9 mouse cellular contexts compared by ENCODE assay signal in the genomic region with DNA sequence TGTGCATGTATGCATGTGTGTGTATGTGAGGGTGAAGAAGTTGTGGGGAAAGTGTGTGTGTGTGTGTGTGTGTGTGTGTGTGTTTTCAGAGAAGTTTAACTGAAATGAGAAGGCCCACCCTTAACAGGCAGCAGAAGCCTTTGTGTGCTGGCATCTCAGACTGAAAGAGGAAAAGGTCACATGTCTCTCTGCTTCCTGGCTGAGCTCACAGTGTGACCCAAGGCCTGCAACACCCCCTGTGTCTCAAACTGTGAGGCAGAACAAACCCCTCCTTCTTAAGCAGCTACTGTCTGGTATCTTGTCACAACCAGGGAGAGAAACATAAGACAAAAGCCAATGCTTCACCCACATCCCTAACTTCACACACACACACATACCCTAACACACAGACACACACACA. TPM values are rescaled to one million over a fixed set of nuclear protein-coding genes. Genes with fewer than 3 reads are reported as not detected.
DNase-seq lines count a peak whose midpoint lies in the region; ATAC-seq and TF ChIP-seq lines count a peak whose summit lies in the region.
"Had no signal": no experiment of that assay in that cellular context is flagged by ENCODE, and none has a peak within 500 bp of the region (broad histone marks: within the 10 kb centered on the region; RNA-seq: fewer than 3 reads in every experiment).

No protein-coding gene starts in this region.

- H3K9me3 ChIP-seq in embryonic facial prominence, embryonic 10.5 days = no peaks in the 10 kb centered on the region
- no peaks in the 10 kb centered on the region for H3K9me3 ChIP-seq in liver, postnatal 0 days (ENCODE audit: low read length)

- TF ChIP-seq POLR2A in cerebellum, adult 2 months (IDR thresholded peaks at IDR 0.05; ENCODE audit: borderline replicate concordance, insufficient read depth, low read length) = no peak

- TF ChIP-seq EP300 in liver, postnatal 0 days (IDR thresholded peaks at IDR 0.05; ENCODE audit: low read depth) = no peak

- no peak for TF ChIP-seq CTCF in cerebellum, adult 2 months (IDR thresholded peaks at IDR 0.05; ENCODE audit: borderline replicate concordance, insufficient read depth, low read depth, low read length)
- TF ChIP-seq CTCF in liver, postnatal 0 days (IDR thresholded peaks at IDR 0.05; ENCODE audit: low read depth) = no peak

- no peak for DNase-seq in cerebellum, adult 2 months
- no peak for DNase-seq in cerebellum, adult 8-10 months
- DNase-seq in kidney, postnatal 10 days = peak; percentile 31
- DNase-seq in kidney, postnatal 4 days = no peak
- no peak for DNase-seq in embryonic facial prominence, embryonic 10.5 days (ENCODE audit: low spot score)
- no peak for DNase-seq in liver, postnatal 0 days
- DNase-seq in cerebellum, adult 9-11 months = no peak
- DNase-seq in urinary bladder, postnatal 4 days (ENCODE audit: low spot score in 2 of 2) = no peak

- no peak overlapping the region for H3K4me2 ChIP-seq in liver, postnatal 0 days (ENCODE audit: low read depth, low read length)

- H3K27me3 ChIP-seq in cerebellum, adult 2 months (ENCODE audit: control insufficient read depth, insufficient read depth, low read length) = no peaks in the 10 kb centered on the region
- H3K27me3 ChIP-seq in embryonic facial prominence, embryonic 10.5 days (replicated peaks; ENCODE audit: low read depth, poor library complexity, severe bottlenecking) = no peaks in the 10 kb centered on the region
- H3K27me3 ChIP-seq in liver, postnatal 0 days (ENCODE audit: insufficient read depth, low read length) = no peaks in the 10 kb centered on the region

- H3K4me1 ChIP-seq in cerebellum, adult 2 months (ENCODE audit: control insufficient read depth, insufficient read depth, low read length) = no peaks in the 10 kb centered on the region
- peaks cover 50% of the 10 kb centered on the region for H3K4me1 ChIP-seq in embryonic facial prominence, embryonic 10.5 days
- H3K4me1 ChIP-seq in liver, postnatal 0 days (ENCODE audit: insufficient read depth) = peaks cover 8% of the 10 kb centered on the region

- ATAC-seq in liver, postnatal 0 days = peak; percentile 38; the same call in 1 of the 2 replicates
- ATAC-seq: inflammation-experienced regulatory T-cells, adult 6 months had no signal

- no peaks in the 10 kb centered on the region for H3K36me3 ChIP-seq in embryonic facial prominence, embryonic 10.5 days (replicated peaks)
- H3K36me3 ChIP-seq in liver, postnatal 0 days (replicated peaks; ENCODE audit: insufficient read depth, low read length) = no peaks in the 10 kb centered on the region

- no peak overlapping the region for H3K9ac ChIP-seq in liver, postnatal 0 days (replicated peaks)

- H3K4me3 ChIP-seq in cerebellum, adult 2 months (replicated peaks; ENCODE audit: insufficient read depth, low read depth, low read length) = no peak overlapping the region
- H3K4me3 ChIP-seq in embryonic facial prominence, embryonic 10.5 days = no peak overlapping the region
- no peak overlapping the region for H3K4me3 ChIP-seq in liver, postnatal 0 days (ENCODE audit: low read depth, low read length)

- 0 out of 2 replicates have a peak overlapping the region, but pooled peaks have one; percentile 34 for H3K27ac ChIP-seq in cerebellum, adult 2 months (ENCODE audit: insufficient read depth, low read length)
- peak overlapping the region; percentile 78 for H3K27ac ChIP-seq in embryonic facial prominence, embryonic 10.5 days (replicated peaks)
- no peak overlapping the region for H3K27ac ChIP-seq in liver, postnatal 0 days (ENCODE audit: low read depth)

RNA-seq across cellular contexts. Expression of a gene that starts 31.0 kb away (rescaled TPM):
- 13.5 and 14.9 TPM in 2 replicates for polyA plus RNA-seq in cerebellum, adult 2 months (2012; rRNA removed)
- 16.2 and 17.7 TPM in 2 replicates for polyA plus RNA-seq in embryonic facial prominence, embryonic 10.5 days (2016; fragmentation: Nextera tagmentation; extraction: Ambion mirVana)
- 4.3 and 5.5 TPM in 2 replicates for polyA plus RNA-seq in liver, postnatal 0 days (2015; fragmentation: Nextera tagmentation; extraction: Ambion mirVana)
